Mouse (Mus musculus) megakaryocyte, adult 5-6 weeks (primary cell): ENCODE data around the gene Sult1d1. TPM values are rescaled to one million over a fixed set of nuclear protein-coding genes. Genes with fewer than 3 reads are reported as not detected.
"Not testable (repeated sequence)": the region's sequence is repeated elsewhere in the genome, so short reads cannot be mapped to it uniquely, and the experiment has no call there.

Experiments used
- ATAC-seq: 2 replicates; pipeline ENCODE4 v1.8.0; 2016; ENCODE audit warnings: mild to moderate bottlenecking, inconsistent platforms; ENCODE audit not compliant: poor library complexity, severe bottlenecking
- total RNA-seq, 2 experiments: library from RNA; stranded (forward) in 1 of 2; stranded (reverse) in 1 of 2; fragments of 153-499, 151-499 nt in 1 of 2; fragments of 221-1000, 200-1000 nt in 1 of 2; gene quantifications; 2 replicates each; pipeline versions ENCODE4 v1.2.3 to v1.2.4; 2015 to 2017

The Sult1d1 gene
- total RNA-seq (2015) (not detected in 2 replicates), total RNA-seq (2017) (not detected in 2 replicates)

DNA sequence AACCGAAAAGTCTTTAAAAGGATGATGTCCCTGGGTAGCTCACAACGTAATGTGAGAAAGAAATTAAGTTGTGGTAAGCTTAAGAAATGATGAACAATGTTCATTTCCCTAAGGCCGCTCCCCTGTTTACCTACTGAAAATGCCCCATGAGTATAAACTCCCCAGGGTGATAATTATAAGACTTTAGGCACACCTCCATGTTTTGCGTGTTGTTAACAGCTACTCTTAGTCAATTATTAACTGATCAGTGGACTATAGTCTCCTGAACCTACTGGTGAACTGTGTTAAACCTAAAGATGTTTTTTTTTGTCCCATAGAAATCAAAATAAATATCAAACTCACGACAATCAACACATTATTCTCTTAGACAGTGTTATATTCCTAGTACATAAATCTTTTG lies at the start of gene Sult1d1:
Sult1d1 (minus strand) TSS at position 183 of the 400 bp plus-strand sequence.
- ATAC-seq = no peak

DNA sequence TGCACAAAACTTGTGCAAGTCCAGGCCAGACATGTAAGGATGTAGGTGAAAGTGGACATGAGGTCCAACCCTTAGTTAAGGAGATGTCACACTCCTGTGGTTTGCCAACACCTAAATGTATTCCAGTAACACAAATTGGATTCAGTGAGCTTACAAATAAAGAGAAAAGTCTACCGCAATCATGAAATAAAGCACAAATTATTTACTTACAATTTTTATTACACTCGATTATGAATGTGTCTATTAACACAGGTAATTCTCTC lies 46.2 kb upstream of the Sult1d1 start:
- ATAC-seq = no peak

GRCm38 (mm10) chr5:87614364-87615127 lies 45.7 kb upstream of the Sult1d1 start:
- ATAC-seq = no peak

- no peak for ATAC-seq
These were observed 32.2 kb upstream of the Sult1d1 start for GRCm38 (mm10) chr5:87601018-87601417.

DNA sequence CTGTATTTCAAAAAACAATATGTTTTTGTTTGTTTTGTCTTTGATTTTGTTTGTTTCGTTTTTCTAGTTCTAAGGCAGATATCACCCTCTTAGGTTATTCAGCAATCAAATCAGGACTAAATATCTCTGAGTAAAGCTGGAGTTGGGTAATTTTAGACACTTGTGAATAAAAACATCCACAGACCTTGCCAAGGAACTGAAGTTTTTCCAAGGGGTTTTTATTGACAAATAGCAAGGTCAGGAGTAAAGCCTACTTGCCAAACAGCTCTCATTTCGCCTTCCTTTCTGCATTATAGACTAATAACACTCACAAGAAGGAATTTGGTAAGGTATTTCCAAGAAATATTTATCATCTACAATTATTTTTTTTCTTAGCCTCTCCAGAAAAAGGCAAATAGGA lies 29.1 kb upstream of the Sult1d1 start:
- ATAC-seq = no peak

DNA sequence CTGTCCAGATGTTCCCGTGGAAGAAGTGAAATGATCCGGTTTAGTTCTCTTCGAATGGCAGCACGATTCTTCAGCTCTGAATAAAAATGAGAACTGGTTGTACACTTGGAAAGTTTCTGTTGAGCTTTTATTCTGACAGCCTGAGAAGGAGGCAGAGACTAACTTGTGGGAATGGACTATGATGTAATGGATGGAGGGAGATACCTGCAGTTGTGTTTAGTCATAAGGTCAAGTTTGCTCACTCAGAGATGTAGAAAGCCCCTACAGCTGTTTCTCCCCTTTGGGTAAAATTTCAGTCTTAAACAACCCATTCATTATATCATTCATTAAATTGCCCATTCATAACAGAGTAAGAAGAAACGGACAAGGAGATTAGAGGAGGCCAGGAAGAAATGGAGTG lies 22.7 kb upstream of the Sult1d1 start, which contains the start of gene Sult1e1:
Sult1e1 (minus strand) TSS at position 101 of the 400 bp plus-strand sequence.
- ATAC-seq = no peak

DNA sequence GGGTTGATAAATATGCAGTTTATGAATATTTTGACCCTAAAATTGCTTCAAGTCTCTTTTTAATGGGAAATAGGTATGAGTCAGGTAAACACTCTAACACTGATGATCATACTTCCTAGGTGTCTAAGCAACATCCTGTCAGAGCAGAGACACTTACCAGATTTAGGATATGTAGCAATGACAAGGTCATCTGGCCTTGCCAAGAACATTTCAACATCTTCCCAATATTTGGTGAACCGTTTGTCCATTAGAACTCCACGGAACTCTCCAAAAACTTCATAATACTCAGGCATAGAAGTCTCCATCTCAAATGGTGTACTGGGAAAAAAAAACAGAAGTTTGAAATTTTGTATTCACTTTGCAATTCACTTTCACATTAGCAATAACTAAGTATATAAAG lies 21.1 kb upstream of the Sult1d1 start:
- no peak for ATAC-seq

GRCm38 (mm10) chr5:87580389-87580788 lies 11.6 kb upstream of the Sult1d1 start:
- ATAC-seq = no peak

DNA sequence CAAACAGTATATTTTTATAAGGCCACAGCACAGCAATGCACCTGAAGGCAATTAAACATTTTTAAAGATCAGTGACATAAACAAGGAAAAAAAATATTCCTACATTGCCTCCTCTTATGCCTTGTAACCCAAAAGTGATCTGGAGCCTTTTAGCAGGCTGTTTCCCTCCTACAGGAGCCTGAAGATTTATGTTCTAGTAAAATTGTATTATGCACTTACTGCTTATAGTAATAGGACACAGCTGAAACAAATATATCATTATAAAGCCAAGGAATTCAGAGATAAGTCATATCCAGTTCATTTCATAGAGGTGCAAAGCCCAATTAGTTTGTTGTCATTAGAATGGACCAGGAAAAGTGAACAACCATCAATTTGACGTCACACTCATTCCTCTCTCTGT lies 5.3 kb upstream of the Sult1d1 start:
- no peak for ATAC-seq

DNA sequence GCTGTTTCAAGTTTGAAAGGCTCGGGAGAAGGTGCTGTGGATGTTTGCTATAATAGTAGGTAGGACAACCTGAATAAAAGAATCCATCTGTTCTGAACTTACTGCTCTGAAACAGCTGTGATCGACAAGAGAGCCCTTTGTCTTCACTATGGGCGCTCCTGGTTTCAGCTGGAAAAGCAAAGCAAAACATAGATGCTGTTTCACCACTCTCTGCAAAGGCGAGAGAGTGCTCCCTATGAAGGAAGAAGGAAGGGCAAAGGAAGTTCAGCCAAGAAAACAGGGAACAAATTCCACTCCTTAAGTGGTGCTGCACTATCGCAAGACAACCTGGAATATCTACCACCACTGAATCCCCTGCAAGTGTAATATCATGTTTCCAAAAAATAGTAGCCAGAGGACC lies 4.7 kb upstream of the Sult1d1 start:
- ATAC-seq = no peak

DNA sequence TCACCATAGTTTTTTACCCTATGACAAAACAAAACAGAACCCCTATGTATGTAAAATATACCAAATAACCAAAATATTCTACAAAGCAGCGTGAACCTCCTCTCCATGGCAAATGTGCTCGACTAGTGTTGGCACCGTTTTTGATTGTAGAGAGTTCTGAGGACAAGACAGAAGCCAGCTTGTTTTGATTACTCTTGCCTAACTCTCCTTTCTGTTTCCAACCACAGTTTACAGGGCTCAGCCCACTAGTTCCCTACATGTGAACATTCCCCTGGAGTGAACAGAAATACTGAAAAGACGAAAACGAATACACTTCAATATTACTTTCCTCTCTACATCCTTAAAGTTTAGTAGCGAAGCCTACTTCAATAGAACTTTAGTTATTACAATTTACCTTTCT lies 4.0 kb upstream of the Sult1d1 start:
- ATAC-seq = no peak

DNA sequence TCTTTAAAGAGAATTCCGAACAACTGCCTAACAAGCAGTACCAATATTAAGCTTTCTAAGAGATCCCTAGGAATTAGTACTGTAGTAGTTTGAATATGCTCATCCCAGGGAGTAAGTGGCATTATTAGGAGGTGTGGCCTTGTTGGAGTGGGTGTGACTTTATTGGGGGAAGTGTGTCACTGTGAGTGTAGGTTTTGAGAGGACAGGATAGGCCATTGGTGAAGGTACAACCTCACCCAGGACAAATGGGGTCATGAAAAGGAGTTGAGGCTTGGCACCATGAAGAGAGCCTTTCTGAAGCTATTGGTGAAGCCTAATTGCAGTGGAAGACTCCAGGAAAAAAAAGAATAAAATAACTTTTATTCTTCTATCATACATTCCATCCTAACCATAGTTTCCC lies 1.5 kb downstream of the Sult1d1 start:
- no peak for ATAC-seq

GRCm38 (mm10) chr5:87562966-87563365 lies 5.9 kb downstream of the Sult1d1 start:
- no peak for ATAC-seq

DNA sequence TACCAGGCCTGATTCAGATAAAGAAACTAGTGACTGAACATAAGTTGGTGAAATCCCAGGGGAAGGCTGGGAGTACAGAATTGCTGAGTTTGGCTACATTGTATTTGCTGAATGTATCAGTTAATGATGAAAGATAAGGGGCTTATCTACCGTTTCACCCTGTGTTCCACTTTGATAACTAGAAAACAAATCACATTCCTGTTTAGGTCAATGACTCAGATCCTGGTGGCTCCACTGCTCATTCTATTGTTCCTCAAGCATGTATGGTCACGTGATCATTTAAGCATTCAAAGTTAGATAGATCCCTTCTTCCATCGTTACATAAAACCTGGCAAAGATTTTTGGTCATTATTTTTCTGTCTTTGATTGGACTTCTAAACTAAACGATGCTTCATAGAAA lies 6.3 kb downstream of the Sult1d1 start:
- ATAC-seq = no peak

DNA sequence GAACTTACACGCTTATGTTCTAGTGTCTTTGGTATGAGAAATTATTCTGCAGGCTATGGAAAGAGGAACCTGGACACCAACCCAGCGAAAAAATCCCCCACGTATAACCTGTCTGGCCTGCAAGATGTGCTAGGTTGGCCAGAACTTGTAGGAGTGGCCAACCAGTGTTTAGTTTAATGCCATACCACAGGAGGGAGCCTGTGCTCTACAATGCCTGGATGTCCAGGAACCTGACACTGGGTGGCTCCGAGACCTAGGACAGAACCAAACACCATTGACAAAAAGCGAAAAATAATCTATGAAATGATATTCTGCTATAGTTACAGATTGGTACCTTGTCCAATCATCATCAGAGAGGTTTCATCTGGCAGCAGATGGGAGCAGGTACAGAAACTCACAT lies 8.7 kb downstream of the Sult1d1 start:
- ATAC-seq = no peak

GRCm38 (mm10) chr5:87550935-87551334 lies 17.9 kb downstream of the Sult1d1 start:
- ATAC-seq = no peak

DNA sequence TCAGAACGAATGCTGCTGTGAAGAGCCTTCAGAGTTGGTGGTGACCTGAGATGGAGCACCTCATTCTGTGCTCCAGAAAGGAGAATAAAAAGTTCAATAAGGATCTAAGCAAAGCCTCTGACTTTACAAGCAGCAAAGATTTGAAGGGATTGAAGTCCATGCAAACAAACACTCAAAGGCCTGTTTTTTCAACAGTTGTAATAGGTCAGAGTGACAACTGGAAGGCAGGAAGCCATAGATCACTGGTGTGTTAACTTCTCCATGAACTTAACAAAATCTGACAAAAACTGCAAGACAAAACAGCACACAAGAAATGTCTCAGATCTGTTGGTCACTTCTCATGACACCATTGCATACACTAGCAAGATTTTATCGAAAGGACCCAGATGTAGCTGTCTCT lies 30.7 kb downstream of the Sult1d1 start, which contains the start of gene Sult1b1:
Sult1b1 (minus strand) TSS at position 85 of the 400 bp plus-strand sequence.
- ATAC-seq = no peak

- no peak for ATAC-seq
These were observed 32.7 kb downstream of the Sult1d1 start for GRCm38 (mm10) chr5:87535994-87536644.

DNA sequence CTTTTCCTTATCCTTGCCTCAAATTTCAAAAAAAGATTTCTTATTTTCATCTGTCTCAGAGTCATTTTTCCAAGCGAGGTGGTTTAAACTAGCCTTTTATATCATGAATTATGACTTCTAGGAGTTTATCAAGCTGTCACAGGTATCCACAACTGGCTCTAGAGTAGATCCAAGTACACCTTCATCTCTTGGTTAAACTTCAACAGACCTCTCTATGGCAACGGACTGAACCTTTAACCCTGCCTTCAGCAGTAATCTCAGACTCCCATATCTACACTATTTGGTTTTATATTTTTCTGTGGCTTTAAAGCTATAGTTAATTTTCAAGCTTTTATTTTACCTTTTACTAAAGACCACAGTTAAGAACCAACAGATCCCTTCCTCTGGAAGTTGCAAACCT lies 36.5 kb downstream of the Sult1d1 start:
- ATAC-seq = no peak

GRCm38 (mm10) chr5:87523561-87523960 lies 45.3 kb downstream of the Sult1d1 start:
- not testable (repeated sequence) for ATAC-seq

DNA sequence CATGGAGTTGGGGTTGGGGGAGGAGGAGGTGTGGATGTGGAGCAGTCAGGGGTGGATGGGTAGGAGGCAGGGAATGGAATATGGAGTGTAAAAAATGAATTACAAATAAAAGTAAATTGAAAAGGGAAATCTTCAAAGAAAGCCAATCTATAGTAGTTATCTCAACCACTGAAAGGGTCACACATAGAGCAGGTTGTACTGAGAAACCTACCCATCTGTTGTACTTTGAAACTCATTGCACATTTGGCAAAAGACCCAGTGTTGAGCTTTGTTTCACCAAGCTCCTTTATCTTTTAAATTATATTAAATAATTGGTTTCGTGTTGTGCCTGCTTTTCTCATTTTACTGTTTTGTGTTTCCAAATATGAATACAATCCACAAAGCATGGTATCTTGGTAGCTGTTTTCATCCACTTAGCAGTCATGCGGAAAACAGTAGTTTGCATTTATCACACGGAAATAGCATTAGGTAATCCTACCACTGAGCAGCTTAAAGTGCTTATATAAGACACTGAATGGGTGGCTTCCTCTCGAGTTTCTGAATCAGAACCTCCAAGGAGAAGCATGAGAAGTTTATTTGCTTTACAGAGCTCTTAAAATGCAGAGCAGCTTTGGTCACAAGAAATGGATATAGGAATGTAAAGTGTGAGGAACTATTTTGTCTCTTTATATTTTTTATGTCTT lies 62.9 kb downstream of the Sult1d1 start:
- no peak for ATAC-seq
